ENCODE assay signal across 11 mouse cellular contexts in genomic region chr2:3730744-3731143, GRCm38 (mm10).
A peak's percentile ranks its signal among the peaks of the same experiment; 100 is the strongest.
DNase-seq lines count a peak whose midpoint lies in the region; ATAC-seq and TF ChIP-seq lines count a peak whose summit lies in the region.
"Had no signal": no experiment of that assay in that cellular context is flagged by ENCODE, and none has a peak within 500 bp of the region (broad histone marks: within the 10 kb centered on the region; RNA-seq: fewer than 3 reads in every experiment).

No protein-coding gene starts in this region.

- ATAC-seq in embryonic facial prominence, embryonic 13.5 days (ENCODE audit: insufficient number of reproducible peaks, insufficient read depth, low FRiP score, low TSS enrichment, low read depth): no peak
- ATAC-seq in forebrain, postnatal 0 days: no peak
- ATAC-seq: midbrain, embryonic 16.5 days had no signal

- no peaks in the 10 kb centered on the region for H3K9me3 ChIP-seq in embryonic facial prominence, embryonic 13.5 days
- no peaks in the 10 kb centered on the region for H3K9me3 ChIP-seq in embryonic facial prominence, embryonic 10.5 days
- no peaks in the 10 kb centered on the region for H3K9me3 ChIP-seq in forebrain, postnatal 0 days (ENCODE audit: low read length)
- H3K9me3 ChIP-seq: limb, embryonic 13.5 days had no signal

- H3K9ac ChIP-seq in embryonic facial prominence, embryonic 13.5 days: no peak overlapping the region
- H3K9ac ChIP-seq in forebrain, postnatal 0 days: no peak overlapping the region
- H3K9ac ChIP-seq: limb, embryonic 13.5 days had no signal

- TF ChIP-seq CTCF in forebrain, postnatal 0 days (IDR thresholded peaks at IDR 0.05; ENCODE audit: low read depth): no peak

- no peak overlapping the region for H3K4me3 ChIP-seq in embryonic facial prominence, embryonic 13.5 days
- no peak overlapping the region for H3K4me3 ChIP-seq in embryonic facial prominence, embryonic 10.5 days
- H3K4me3 ChIP-seq in forebrain, postnatal 0 days (ENCODE audit: low read depth, low read length): no peak overlapping the region
- H3K4me3 ChIP-seq: limb, embryonic 13.5 days had no signal

- peak overlapping the region; percentile 14; the same call in 1 of the 2 replicates for H3K4me2 ChIP-seq in embryonic facial prominence, embryonic 13.5 days
- H3K4me2 ChIP-seq in forebrain, postnatal 0 days (ENCODE audit: low read depth): no peak overlapping the region
- H3K4me2 ChIP-seq: limb, embryonic 13.5 days had no signal

- H3K27ac ChIP-seq in embryonic facial prominence, embryonic 13.5 days: no peak overlapping the region
- no peak overlapping the region; the same call in 1 of the 2 replicates for H3K27ac ChIP-seq in embryonic facial prominence, embryonic 10.5 days (replicated peaks)
- no peak overlapping the region for H3K27ac ChIP-seq in forebrain, postnatal 0 days (ENCODE audit: low read depth, low read length)
- H3K27ac ChIP-seq: limb, embryonic 13.5 days had no signal

- peaks cover 40% of the 10 kb centered on the region for H3K4me1 ChIP-seq in embryonic facial prominence, embryonic 13.5 days
- H3K4me1 ChIP-seq in embryonic facial prominence, embryonic 10.5 days: peaks cover 35% of the 10 kb centered on the region
- H3K4me1 ChIP-seq in forebrain, postnatal 0 days (ENCODE audit: insufficient read depth): peaks cover 12% of the 10 kb centered on the region; the same call in 1 of the 2 replicates

- no peaks in the 10 kb centered on the region for H3K27me3 ChIP-seq in embryonic facial prominence, embryonic 13.5 days
- H3K27me3 ChIP-seq in embryonic facial prominence, embryonic 10.5 days (replicated peaks; ENCODE audit: low read depth, poor library complexity, severe bottlenecking): no peaks in the 10 kb centered on the region
- H3K27me3 ChIP-seq in forebrain, postnatal 0 days (ENCODE audit: insufficient read depth, low read length): no peaks in the 10 kb centered on the region
- H3K27me3 ChIP-seq: limb, embryonic 13.5 days had no signal

- H3K36me3 ChIP-seq in embryonic facial prominence, embryonic 13.5 days: no peaks in the 10 kb centered on the region
- H3K36me3 ChIP-seq in embryonic facial prominence, embryonic 10.5 days (replicated peaks): no peaks in the 10 kb centered on the region
- H3K36me3 ChIP-seq in forebrain, postnatal 0 days (ENCODE audit: insufficient read depth): no peaks in the 10 kb centered on the region
- H3K36me3 ChIP-seq: limb, embryonic 13.5 days had no signal

- WGBS in embryonic facial prominence, embryonic 13.5 days: 42% methylated on average over 10 of the region's 10 CpGs
- 54% methylated on average over 10 of the region's 10 CpGs for WGBS in embryonic facial prominence, embryonic 10.5 days
- 69% methylated on average over 10 of the region's 10 CpGs for WGBS in forebrain, postnatal 0 days

- no peak for DNase-seq in embryonic facial prominence, embryonic 10.5 days (ENCODE audit: low spot score)
- DNase-seq in kidney, postnatal 14 days: peak; percentile 32
- no peak for DNase-seq in kidney, adult 11 months
- peak; percentile 22 for DNase-seq in liver
- DNase-seq in thymus, postnatal 10 days (ENCODE audit: low spot score in 2 of 2): peak; percentile 41
- no peak for DNase-seq in embryo, embryonic 11 days
- DNase-seq in forebrain, postnatal 0 days: no peak
- DNase-seq: cerebellum, postnatal 25 days had no signal

Comparison
In these comparisons a context has a peak if more than half of its experiments do, and no peak if none do; other contexts are left out.
1. DNase-seq: peak in kidney, postnatal 14 days (single experiment), liver (single experiment) and thymus, postnatal 10 days (2 of 2); none in embryonic facial prominence, embryonic 10.5 days (single experiment), kidney, adult 11 months (single experiment), embryo, embryonic 11 days (single experiment) and forebrain, postnatal 0 days (single experiment).